Mouse (Mus musculus): ENCODE data around the gene Tbrg4. TPM values are rescaled to one million over a fixed set of nuclear protein-coding genes. Genes with fewer than 3 reads are reported as not detected.
A peak's percentile ranks its signal among the peaks of the same experiment; 100 is the strongest.

Tbrg4 gene
- polyA plus RNA-seq, 1 experiment from 2014 or later, result 59.5 TPM

- peaks cover 55% of the 10 kb centered on the region for H3K4me1 ChIP-seq (replicated peaks)
Measured at GRCm38 (mm10) chr11:6597523-6597922, 28.3 kb downstream of the Tbrg4 start.

GRCm38 (mm10) chr11:6596616-6597015, 29.3 kb downstream of the Tbrg4 start:
- WGBS, result 87% methylated on average over 3 of the region's 3 CpGs
- H3K4me3 ChIP-seq, result no peak overlapping the region
- no peaks in the 10 kb centered on the region for H3K9me3 ChIP-seq
- no peak for DNase-seq (ENCODE audit: low spot score)
- H3K27me3 ChIP-seq (ENCODE audit: insufficient read depth, poor library complexity, severe bottlenecking), result no peaks in the 10 kb centered on the region
- H3K27ac ChIP-seq, result peak overlapping the region; percentile 31; the same call in 1 of the 2 replicates
- peaks cover 88% of the 10 kb centered on the region for H3K36me3 ChIP-seq
- peaks cover 47% of the 10 kb centered on the region for H3K4me1 ChIP-seq (replicated peaks)

More at GRCm38 (mm10) chr11:6597523-6597922, 28.3 kb downstream of the Tbrg4 start:
- Histone ChIP-seq H3K9me3 (no peaks in the 10 kb centered on the region), H3K27ac (no peak overlapping the region; the same call in 1 of the 2 replicates), H3K4me3 (no peak overlapping the region), H3K27me3 (ENCODE audit: insufficient read depth, poor library complexity, severe bottlenecking) (no peaks in the 10 kb centered on the region), H3K36me3 (peaks cover 83% of the 10 kb centered on the region)
- no peak for DNase-seq (ENCODE audit: low spot score)
- 83% methylated on average over 7 of the region's 7 CpGs for WGBS

GRCm38 (mm10) chr11:6596205-6596604, 29.7 kb downstream of the Tbrg4 start:
- Histone ChIP-seq H3K4me3 (no peak overlapping the region), H3K9me3 (no peaks in the 10 kb centered on the region), H3K36me3 (peaks cover 90% of the 10 kb centered on the region), H3K4me1 (replicated peaks) (peaks cover 45% of the 10 kb centered on the region), H3K27me3 (ENCODE audit: insufficient read depth, poor library complexity, severe bottlenecking) (no peaks in the 10 kb centered on the region), H3K27ac (no peak overlapping the region)
- WGBS, result 97% methylated on average over 6 of the region's 6 CpGs
- DNase-seq (ENCODE audit: low spot score), result no peak

- DNase-seq (ENCODE audit: low spot score), result no peak
- WGBS, result 91% methylated on average over 5 of the region's 5 CpGs
- H3K4me3 ChIP-seq, result no peak overlapping the region
- H3K27me3 ChIP-seq (ENCODE audit: insufficient read depth, poor library complexity, severe bottlenecking), result no peaks in the 10 kb centered on the region
- H3K9me3 ChIP-seq, result no peaks in the 10 kb centered on the region
- peaks cover 36% of the 10 kb centered on the region for H3K4me1 ChIP-seq (replicated peaks)
- H3K36me3 ChIP-seq, result peaks cover 93% of the 10 kb centered on the region
- H3K27ac ChIP-seq, result no peak overlapping the region
Measured at GRCm38 (mm10) chr11:6595339-6595738, 30.5 kb downstream of the Tbrg4 start.

GRCm38 (mm10) chr11:6594845-6595244, 31.0 kb downstream of the Tbrg4 start:
- H3K4me1 ChIP-seq (replicated peaks), result peaks cover 31% of the 10 kb centered on the region
- no peak overlapping the region for H3K27ac ChIP-seq
- H3K9me3 ChIP-seq, result no peaks in the 10 kb centered on the region
- H3K27me3 ChIP-seq (ENCODE audit: insufficient read depth, poor library complexity, severe bottlenecking), result no peaks in the 10 kb centered on the region
- DNase-seq (ENCODE audit: low spot score), result no peak
- WGBS, result 90% methylated on average over 6 of the region's 6 CpGs
- no peak overlapping the region for H3K4me3 ChIP-seq
- H3K36me3 ChIP-seq, result peaks cover 93% of the 10 kb centered on the region

GRCm38 (mm10) chr11:6593406-6593805, 32.5 kb downstream of the Tbrg4 start:
- WGBS, result 78% methylated on average over 11 of the region's 11 CpGs
- peaks cover 17% of the 10 kb centered on the region for H3K4me1 ChIP-seq (replicated peaks)
- DNase-seq (ENCODE audit: low spot score), result no peak
- H3K27me3 ChIP-seq (ENCODE audit: insufficient read depth, poor library complexity, severe bottlenecking), result no peaks in the 10 kb centered on the region
- H3K36me3 ChIP-seq, result peaks cover 100% of the 10 kb centered on the region
- H3K27ac ChIP-seq, result no peak overlapping the region
- no peaks in the 10 kb centered on the region for H3K9me3 ChIP-seq
- no peak overlapping the region for H3K4me3 ChIP-seq

- no peaks in the 10 kb centered on the region for H3K4me1 ChIP-seq (replicated peaks)
- no peaks in the 10 kb centered on the region for H3K27me3 ChIP-seq (ENCODE audit: insufficient read depth, poor library complexity, severe bottlenecking)
- H3K27ac ChIP-seq, result no peak overlapping the region
- no peak overlapping the region for H3K4me3 ChIP-seq
- peaks cover 97% of the 10 kb centered on the region for H3K36me3 ChIP-seq
- no peak for DNase-seq (ENCODE audit: low spot score)
- H3K9me3 ChIP-seq, result no peaks in the 10 kb centered on the region
- 84% methylated on average over 10 of the region's 10 CpGs for WGBS
Measured at GRCm38 (mm10) chr11:6590933-6591675, 34.8 kb downstream of the Tbrg4 start.

GRCm38 (mm10) chr11:6589838-6590237, 36.0 kb downstream of the Tbrg4 start:
- H3K4me1 ChIP-seq (replicated peaks), result no peaks in the 10 kb centered on the region
- no peaks in the 10 kb centered on the region for H3K9me3 ChIP-seq
- H3K27me3 ChIP-seq (ENCODE audit: insufficient read depth, poor library complexity, severe bottlenecking), result no peaks in the 10 kb centered on the region
- WGBS, result 92% methylated on average over 7 of the region's 7 CpGs
- H3K27ac ChIP-seq, result no peak overlapping the region
- no peak for DNase-seq (ENCODE audit: low spot score)
- H3K36me3 ChIP-seq, result peaks cover 97% of the 10 kb centered on the region
- no peak overlapping the region for H3K4me3 ChIP-seq

GRCm38 (mm10) chr11:6588295-6588694, 37.6 kb downstream of the Tbrg4 start:
- Histone ChIP-seq H3K36me3 (peaks cover 96% of the 10 kb centered on the region), H3K27ac (no peak overlapping the region), H3K4me1 (replicated peaks) (no peaks in the 10 kb centered on the region), H3K27me3 (ENCODE audit: insufficient read depth, poor library complexity, severe bottlenecking) (no peaks in the 10 kb centered on the region), H3K4me3 (no peak overlapping the region), H3K9me3 (no peaks in the 10 kb centered on the region)
- no peak for DNase-seq (ENCODE audit: low spot score)
- WGBS, result 93% methylated on average over 7 of the region's 7 CpGs

GRCm38 (mm10) chr11:6587249-6587940, 38.5 kb downstream of the Tbrg4 start:
- no peaks in the 10 kb centered on the region for H3K27me3 ChIP-seq (ENCODE audit: insufficient read depth, poor library complexity, severe bottlenecking)
- H3K4me1 ChIP-seq (replicated peaks), result no peaks in the 10 kb centered on the region
- peaks cover 94% of the 10 kb centered on the region for H3K36me3 ChIP-seq
- WGBS, result 96% methylated on average over 7 of the region's 7 CpGs
- no peak overlapping the region for H3K27ac ChIP-seq
- no peak overlapping the region for H3K4me3 ChIP-seq
- H3K9me3 ChIP-seq, result no peaks in the 10 kb centered on the region
- DNase-seq (ENCODE audit: low spot score), result no peak

GRCm38 (mm10) chr11:6586660-6587059, 39.2 kb downstream of the Tbrg4 start:
- H3K4me3 ChIP-seq, result no peak overlapping the region
- no peaks in the 10 kb centered on the region for H3K4me1 ChIP-seq (replicated peaks)
- no peaks in the 10 kb centered on the region for H3K27me3 ChIP-seq (ENCODE audit: insufficient read depth, poor library complexity, severe bottlenecking)
- peaks cover 87% of the 10 kb centered on the region for H3K36me3 ChIP-seq
- H3K9me3 ChIP-seq, result no peaks in the 10 kb centered on the region
- no peak overlapping the region for H3K27ac ChIP-seq
- WGBS, result 91% methylated on average over 3 of the region's 3 CpGs
- DNase-seq (ENCODE audit: low spot score), result no peak

GRCm38 (mm10) chr11:6585748-6586147, 40.1 kb downstream of the Tbrg4 start:
- Histone ChIP-seq H3K36me3 (peaks cover 83% of the 10 kb centered on the region), H3K4me3 (no peak overlapping the region), H3K27me3 (ENCODE audit: insufficient read depth, poor library complexity, severe bottlenecking) (no peaks in the 10 kb centered on the region), H3K9me3 (no peaks in the 10 kb centered on the region), H3K27ac (no peak overlapping the region), H3K4me1 (replicated peaks) (no peaks in the 10 kb centered on the region)
- DNase-seq (ENCODE audit: low spot score), result no peak
- WGBS, result 93% methylated on average over 8 of the region's 8 CpGs

- WGBS, result 92% methylated on average over 2 of the region's 2 CpGs
- DNase-seq (ENCODE audit: low spot score), result no peak
Measured at GRCm38 (mm10) chr11:6581560-6581959, 44.3 kb downstream of the Tbrg4 start.

More at GRCm38 (mm10) chr11:6581560-6581959, 44.3 kb downstream of the Tbrg4 start:
- no peaks in the 10 kb centered on the region for H3K9me3 ChIP-seq
- no peaks in the 10 kb centered on the region for H3K27me3 ChIP-seq (ENCODE audit: insufficient read depth, poor library complexity, severe bottlenecking)
- peaks cover 78% of the 10 kb centered on the region for H3K36me3 ChIP-seq
- H3K4me1 ChIP-seq (replicated peaks), result peaks cover 4% of the 10 kb centered on the region; the same call in 1 of the 2 replicates
- no peak overlapping the region for H3K27ac ChIP-seq
- no peak overlapping the region for H3K4me3 ChIP-seq

Data from hindbrain, embryonic 10.5 days (tissue).